31 mouse cellular contexts compared by ENCODE assay signal in the genomic region with DNA sequence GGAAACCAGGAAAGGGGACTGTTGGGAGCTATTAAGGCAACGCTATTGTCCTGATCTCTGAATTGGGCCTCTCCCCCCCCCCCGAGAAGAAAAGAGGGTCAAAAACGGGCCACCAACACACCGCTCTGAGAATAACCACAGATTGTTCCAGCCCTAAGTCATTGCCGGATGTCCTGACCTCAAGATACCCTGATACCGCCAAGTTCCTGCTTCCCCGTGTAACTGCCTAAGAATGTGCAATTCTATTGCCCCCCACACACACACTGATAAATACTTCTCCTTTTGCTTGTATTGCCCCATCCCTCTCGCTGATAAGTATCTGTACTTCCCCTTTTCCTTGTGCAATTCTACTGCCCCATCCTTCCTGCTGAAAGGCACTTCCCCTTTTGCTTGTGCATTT. TPM values are rescaled to one million over a fixed set of nuclear protein-coding genes. Genes with fewer than 3 reads are reported as not detected.
"Had no signal": no experiment of that assay in that cellular context is flagged by ENCODE, and none has a peak within 500 bp of the region (broad histone marks: within the 10 kb centered on the region; RNA-seq: fewer than 3 reads in every experiment).

No protein-coding gene starts in this region.

RNA-seq across cellular contexts. Expression of a gene that starts 17.9 kb away (rescaled TPM):
- total RNA-seq: common myeloid progenitor, adult 5-6 weeks; forebrain, postnatal 0 days; gastrocnemius, adult 18-20 months; gastrocnemius, adult 2 months; gastrocnemius, adult 8-10 months; gastrocnemius, postnatal 10 days; gastrocnemius, postnatal 14 days; gastrocnemius, postnatal 25 days; gastrocnemius, postnatal 36 days; gastrocnemius, postnatal 4 days; granulocyte monocyte progenitor cell, adult 5-6 weeks; heart, adult 18-20 months; heart, adult 2 months; heart, adult 8-10 months had no signal
- polyA plus RNA-seq: cortical plate, adult 2 months; embryonic facial prominence, embryonic 10.5 days; embryonic facial prominence, embryonic 11.5 days; embryonic facial prominence, embryonic 12.5 days; embryonic facial prominence, embryonic 13.5 days; embryonic facial prominence, embryonic 14.5 days; erythroblast, embryonic 14.5 days; forebrain, embryonic 10.5 days; forebrain, embryonic 11.5 days; forebrain, embryonic 12.5 days; forebrain, embryonic 13.5 days; forebrain, embryonic 14.5 days; forebrain, embryonic 15.5 days; forebrain, embryonic 16.5 days; forebrain, postnatal 0 days; frontal cortex, adult 2 months; gonadal fat pad, adult 2 months; heart, adult 2 months; heart, embryonic 10.5 days had no signal
